Mouse (Mus musculus) hindbrain, embryonic 13.5 days (tissue): ENCODE data around the gene Olfr418. TPM values are rescaled to one million over a fixed set of nuclear protein-coding genes. Genes with fewer than 3 reads are reported as not detected.

Source experiments
- polyA plus RNA-seq: library from polyadenylated mRNA; unstranded; fragments of >200 nt; fragmentation: Nextera tagmentation; extraction: Ambion mirVana; gene quantifications from 2 replicates; pipeline ENCODE4 v1.2.1, GENCODE M21; 2015

Gene Olfr418
- polyA plus RNA-seq, 1 experiment from 2014 or later = not detected

Other genes starting within 250 kb of the Olfr418 start
- not detected in 2 replicates for gene Olfr1408, start 128.6 kb upstream of the Olfr418 start, polyA plus RNA-seq
- gene Olfr1406, start 75.4 kb upstream of the Olfr418 start, polyA plus RNA-seq = not detected in 2 replicates
- gene Olfr218, start 68.2 kb upstream of the Olfr418 start, polyA plus RNA-seq = not detected in 2 replicates
- gene Olfr1404, start 53.6 kb upstream of the Olfr418 start, polyA plus RNA-seq = not detected in 2 replicates
- not detected in 2 replicates for gene Fcer1a, start 38.8 kb upstream of the Olfr418 start, polyA plus RNA-seq
- not detected in 2 replicates for gene Mptx2, start 11.8 kb downstream of the Olfr418 start, polyA plus RNA-seq
- 15.1 and 16.8 TPM in 2 replicates for gene Ackr1, start 67.7 kb downstream of the Olfr418 start, polyA plus RNA-seq
- 1.9 and 2.1 TPM in 2 replicates for gene Aim2, start 84.9 kb downstream of the Olfr418 start, polyA plus RNA-seq
- gene Cadm3, start 101.7 kb downstream of the Olfr418 start, polyA plus RNA-seq = 50.0 and 52.9 TPM in 2 replicates
- gene Ifi206, start 225.0 kb downstream of the Olfr418 start, polyA plus RNA-seq = not detected in 2 replicates